Mouse (Mus musculus) embryonic facial prominence, embryonic 11.5 days (tissue): Measurements from ENCODE around the gene Fbxl14. TPM values are rescaled to one million over a fixed set of nuclear protein-coding genes. Genes with fewer than 3 reads are reported as not detected.
A peak's percentile ranks its signal among the peaks of the same experiment; 100 is the strongest.

Experiments
- ATAC-seq: fragments of 200-750 bp; cut with Nextera tagmentation; replicated peaks from 2 replicates; pipeline ENCODE4 v1.8.0; 2017; ENCODE audit warnings: low read depth; ENCODE audit not compliant: insufficient number of reproducible peaks, low FRiP score, low TSS enrichment
- DNase-seq: peaks from one replicate; pipeline ENCODE4 v3.0.0-alpha.2; 2015; ENCODE audit warnings: low spot score
- H3K27ac ChIP-seq: fragments of 300-500 bp; sonication (generic); replicated peaks from 2 replicates; pipeline ENCODE4 v1.5.1; 2014; ENCODE audit warnings: mild to moderate bottlenecking, low read depth, low read length, control low read depth
- H3K27me3 ChIP-seq: fragments of 300-500 bp; sonication (generic); 2 replicates; pipeline ENCODE4 v1.6.1; 2014; ENCODE audit warnings: mild to moderate bottlenecking, low read length, moderate library complexity, mixed read lengths; ENCODE audit not compliant: control insufficient read depth, insufficient read depth
- H3K36me3 ChIP-seq: fragments of 300-500 bp; sonication (generic); replicated peaks from 2 replicates; pipeline ENCODE4 v1.6.1; 2014; ENCODE audit warnings: low read depth, mild to moderate bottlenecking, low read length, moderate library complexity, mixed read lengths; ENCODE audit not compliant: control insufficient read depth, insufficient read depth
- H3K4me1 ChIP-seq: fragments of 300-500 bp; sonication (generic); 2 replicates; pipeline ENCODE4 v1.6.1; 2014; ENCODE audit warnings: low read length, mixed read lengths; ENCODE audit not compliant: control insufficient read depth, insufficient read depth
- H3K4me2 ChIP-seq: fragments of 300-500 bp; sonication (generic); 2 replicates; pipeline ENCODE4 v1.6.1; 2014; ENCODE audit warnings: low read depth, mild to moderate bottlenecking, control low read depth, low read length, moderate library complexity
- H3K4me3 ChIP-seq: fragments of 300-500 bp; sonication (generic); 2 replicates; pipeline ENCODE4 v1.5.1; 2014; ENCODE audit warnings: low read depth, low read length, control low read depth
- H3K9ac ChIP-seq: fragments of 300-500 bp; sonication (generic); replicated peaks from 2 replicates; pipeline ENCODE4 v1.6.1; 2014; ENCODE audit warnings: mild to moderate bottlenecking, control low read depth, low read length
- H3K9me3 ChIP-seq: fragments of 300-500 bp; sonication (generic); replicated peaks from 2 replicates; pipeline ENCODE4 v1.6.1; 2016; ENCODE audit warnings: mild to moderate bottlenecking, low read length, inconsistent platforms, mixed read lengths; ENCODE audit not compliant: control insufficient read depth
- WGBS: fragments of 180-500 bp; shearing (Covaris S2); extraction: QIAGEN DNeasy Blood & Tissue Kit; methylation state at CpG from one replicate; pipeline ENCODE4 v1.1.7; 2014; 5-methylcytosine and 5-hydroxymethylcytosine counted together
- polyA plus RNA-seq: library from polyadenylated mRNA; unstranded; fragments of >200 nt; fragmentation: Nextera tagmentation; extraction: Ambion mirVana; gene quantifications from 2 replicates; pipeline ENCODE4 v1.2.1, GENCODE M21; 2014

Gene Fbxl14
- polyA plus RNA-seq, 1 experiment from 2014 or later = 7.0 TPM

DNA sequence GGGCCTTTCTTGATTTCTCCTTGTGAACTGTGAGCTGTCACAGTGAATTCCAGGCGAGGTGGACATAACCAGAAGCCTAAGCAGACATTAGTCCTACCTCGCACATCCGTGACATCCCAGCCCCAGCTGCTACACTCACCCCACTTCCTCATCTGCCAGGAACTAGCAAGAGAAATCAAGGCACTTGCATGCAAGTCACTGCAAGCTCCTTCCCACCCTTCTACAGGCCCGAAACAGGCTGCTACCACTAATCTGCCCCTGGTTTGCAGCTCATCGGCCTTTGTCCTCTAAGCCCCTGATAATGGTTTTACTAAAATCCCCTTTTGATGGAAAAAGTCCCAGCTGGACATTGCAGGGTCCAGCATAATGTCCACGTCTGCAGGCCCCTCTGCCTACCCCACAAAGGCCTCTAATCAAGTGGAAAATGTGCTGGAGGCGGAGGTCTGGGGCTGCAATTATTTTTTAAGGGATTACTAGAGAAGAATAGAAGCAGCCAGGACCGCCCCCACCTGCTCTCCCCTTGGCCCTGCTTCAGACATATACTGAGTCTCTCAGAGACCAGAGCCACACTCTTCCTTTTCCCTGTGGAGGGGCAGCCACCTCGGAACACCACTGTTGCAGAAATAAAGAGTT lies 12.6 kb downstream of the Fbxl14 start:
- no peaks in the 10 kb centered on the region for H3K9me3 ChIP-seq
- H3K36me3 ChIP-seq = no peaks in the 10 kb centered on the region
- H3K4me2 ChIP-seq = no peak overlapping the region
- no peak for DNase-seq
- 35% methylated on average over 9 of the region's 9 CpGs for WGBS
- H3K27me3 ChIP-seq = no peaks in the 10 kb centered on the region
- no peak overlapping the region for H3K9ac ChIP-seq
- H3K4me1 ChIP-seq = peaks cover 9% of the 10 kb centered on the region
- H3K4me3 ChIP-seq = no peak overlapping the region
- ATAC-seq = peak; percentile 63; the same call in 1 of the 2 replicates
- H3K27ac ChIP-seq = no peak overlapping the region

DNA sequence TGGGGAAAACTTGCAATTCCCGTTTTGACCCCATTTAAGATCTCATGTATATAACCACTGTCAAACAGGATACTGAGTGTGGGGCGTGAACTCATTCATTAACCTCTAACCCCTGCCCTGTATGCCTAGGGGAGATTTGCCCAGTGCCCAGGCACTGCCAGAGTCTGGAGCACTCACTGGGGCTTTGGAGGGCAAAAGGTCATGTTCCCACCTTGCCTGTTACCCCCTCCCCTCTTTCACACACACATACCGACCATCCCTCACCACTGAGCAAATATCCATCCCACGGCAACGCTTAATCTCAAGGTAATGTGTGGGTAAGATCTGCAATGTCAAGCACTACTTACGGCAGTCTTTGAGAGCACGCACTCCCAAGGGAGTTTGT lies 13.2 kb downstream of the Fbxl14 start:
- ATAC-seq = 0 out of 2 replicates have a peak, but pooled peaks have one; percentile 30
- Histone ChIP-seq H3K4me1 (peaks cover 9% of the 10 kb centered on the region), H3K4me2 (no peak overlapping the region)

DNA sequence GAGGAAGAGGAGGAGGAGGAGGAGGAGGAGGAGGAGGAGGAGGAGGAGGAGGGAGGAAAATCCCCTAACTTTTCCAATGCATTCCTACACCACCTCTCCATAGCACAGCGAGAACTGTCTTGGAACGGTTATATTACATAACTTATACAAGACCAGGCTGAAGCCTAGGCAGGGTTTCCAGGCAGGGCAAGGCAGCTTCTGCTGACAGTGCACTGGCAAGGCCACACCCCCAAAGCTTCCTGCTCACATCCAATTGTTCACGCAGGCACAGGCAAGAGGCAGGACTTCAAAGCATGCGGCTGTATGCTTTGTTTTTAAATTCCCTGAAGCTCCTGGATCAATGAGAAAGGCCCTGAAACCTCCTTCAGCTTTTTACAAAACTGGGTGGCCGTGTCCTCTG lies 19.8 kb downstream of the Fbxl14 start:
- Histone ChIP-seq H3K4me2 (no peak overlapping the region), H3K9ac (no peak overlapping the region), H3K27me3 (no peaks in the 10 kb centered on the region), H3K4me1 (no peaks in the 10 kb centered on the region), H3K4me3 (no peak overlapping the region), H3K9me3 (no peaks in the 10 kb centered on the region), H3K27ac (no peak overlapping the region), H3K36me3 (no peaks in the 10 kb centered on the region)
- WGBS = 21% methylated on average over 5 of the region's 5 CpGs
- DNase-seq (peak; percentile 63), ATAC-seq (0 out of 2 replicates have a peak, but pooled peaks have one; percentile 48)

More for the DNA sequence above, 13.2 kb downstream of the Fbxl14 start:
- H3K27ac ChIP-seq = no peak overlapping the region
- no peak for DNase-seq
- 30% methylated on average over 7 of the region's 7 CpGs for WGBS
- H3K4me3 ChIP-seq = no peak overlapping the region
- H3K27me3 ChIP-seq = no peaks in the 10 kb centered on the region
- no peaks in the 10 kb centered on the region for H3K9me3 ChIP-seq
- H3K9ac ChIP-seq = no peak overlapping the region
- no peaks in the 10 kb centered on the region for H3K36me3 ChIP-seq

DNA sequence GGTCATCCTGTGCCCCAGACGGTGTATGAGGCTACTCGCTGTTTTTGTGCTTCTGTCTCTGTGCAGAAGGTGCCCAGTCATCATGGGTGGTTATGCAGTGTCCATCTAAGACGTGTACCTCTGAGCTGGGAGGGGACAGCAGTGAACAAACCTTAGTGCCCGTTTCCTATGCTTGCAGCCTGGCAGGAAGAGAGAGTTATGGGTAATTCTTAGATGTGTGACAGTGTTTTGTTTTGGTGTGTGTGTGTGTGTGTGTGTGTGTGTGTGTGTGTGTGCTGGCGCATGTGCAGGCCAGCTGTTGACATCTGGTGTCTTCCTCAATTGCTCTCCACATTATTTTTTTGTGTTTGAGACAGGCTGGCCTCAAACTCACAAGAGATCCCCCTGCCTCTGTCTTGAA lies 20.6 kb downstream of the Fbxl14 start:
- Histone ChIP-seq H3K9ac (no peak overlapping the region), H3K9me3 (no peaks in the 10 kb centered on the region), H3K27ac (no peak overlapping the region), H3K4me2 (no peak overlapping the region), H3K4me3 (no peak overlapping the region), H3K36me3 (no peaks in the 10 kb centered on the region), H3K4me1 (no peaks in the 10 kb centered on the region), H3K27me3 (no peaks in the 10 kb centered on the region)
- WGBS = 63% methylated on average over 5 of the region's 5 CpGs
- no peak for ATAC-seq
- no peak for DNase-seq

DNA sequence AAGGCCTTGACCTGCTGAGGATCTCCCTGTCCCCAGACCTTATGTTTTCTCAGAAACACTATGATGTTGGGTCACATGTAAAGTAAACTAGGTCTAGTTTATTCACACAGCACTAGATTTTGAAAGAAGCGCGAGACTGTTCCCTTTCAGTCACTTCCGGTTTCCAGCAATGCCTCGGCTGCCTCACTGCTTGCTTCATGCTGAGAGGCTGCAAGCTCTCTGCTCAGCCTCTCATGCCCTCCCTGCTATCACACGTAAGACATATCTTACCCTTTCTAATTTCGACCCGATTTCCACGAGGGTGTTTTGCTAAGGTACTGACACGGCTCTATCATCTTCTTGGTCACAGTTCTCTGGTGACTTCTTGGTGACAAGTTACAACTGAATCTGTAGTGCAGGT lies 22.6 kb downstream of the Fbxl14 start:
- no peak for DNase-seq
- WGBS = 53% methylated on average over 9 of the region's 9 CpGs
- Histone ChIP-seq H3K27ac (no peak overlapping the region), H3K36me3 (no peaks in the 10 kb centered on the region), H3K4me2 (no peak overlapping the region), H3K4me3 (no peak overlapping the region), H3K27me3 (no peaks in the 10 kb centered on the region), H3K4me1 (no peaks in the 10 kb centered on the region), H3K9ac (no peak overlapping the region), H3K9me3 (no peaks in the 10 kb centered on the region)
- ATAC-seq = no peak

DNA sequence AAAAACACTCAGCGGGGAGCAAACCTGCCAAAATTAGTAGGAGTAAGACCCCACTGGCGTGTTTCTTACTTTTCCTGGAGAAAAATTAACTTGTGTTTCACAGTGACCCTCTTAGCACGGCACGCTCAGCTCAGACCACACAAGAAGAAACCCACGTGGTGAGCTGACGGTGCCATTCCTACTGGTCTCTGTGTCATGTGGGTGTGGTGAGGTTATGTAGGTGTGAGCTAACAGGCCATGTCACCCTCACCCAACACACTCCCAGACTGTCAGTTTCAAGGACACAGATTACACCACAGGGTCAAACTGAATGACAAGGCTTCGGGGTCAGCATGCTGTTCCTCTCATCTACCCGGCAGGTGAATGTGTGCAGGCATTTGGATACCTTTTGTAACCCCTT lies 25.3 kb downstream of the Fbxl14 start:
- WGBS = 84% methylated on average over 8 of the region's 8 CpGs

DNA sequence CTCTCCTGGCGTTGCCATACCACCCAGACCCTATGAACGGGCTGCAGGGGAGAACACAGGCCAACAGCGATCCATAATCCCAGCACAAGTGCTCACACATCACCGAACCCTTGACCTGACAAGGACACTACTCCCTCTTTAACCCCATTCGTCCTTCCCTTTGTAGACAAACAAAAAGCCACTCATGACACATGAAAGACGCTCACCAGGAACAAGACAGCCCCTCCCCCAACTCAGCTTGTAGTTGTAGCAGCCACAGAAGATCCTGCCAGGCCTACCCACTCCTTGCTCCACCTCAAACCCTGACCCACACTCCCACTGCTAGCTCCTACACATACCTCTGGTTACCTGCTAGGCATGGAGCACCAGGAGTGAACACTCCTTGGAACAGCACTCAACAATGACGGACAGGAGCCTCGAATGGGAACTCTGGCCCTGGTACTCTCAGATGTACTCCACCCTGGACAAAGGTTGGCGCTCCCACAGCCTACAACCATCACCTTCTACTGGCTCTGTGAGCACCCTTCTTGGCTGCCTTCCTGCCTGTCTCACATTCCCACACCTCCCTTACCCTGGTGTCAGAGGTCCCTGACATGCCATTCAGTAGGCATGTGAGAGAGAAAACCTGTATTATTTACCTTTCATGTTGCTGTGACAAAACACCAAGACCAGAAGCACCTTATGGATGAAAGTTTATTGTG lies 26.2 kb downstream of the Fbxl14 start:
- WGBS = 73% methylated on average over 9 of the region's 9 CpGs
- Histone ChIP-seq H3K9ac (no peak overlapping the region), H3K27me3 (no peaks in the 10 kb centered on the region), H3K4me1 (no peaks in the 10 kb centered on the region), H3K9me3 (no peaks in the 10 kb centered on the region), H3K4me2 (no peak overlapping the region), H3K4me3 (no peak overlapping the region), H3K27ac (no peak overlapping the region), H3K36me3 (no peaks in the 10 kb centered on the region)
- ATAC-seq = no peak
- DNase-seq = no peak

More for the DNA sequence above, 25.3 kb downstream of the Fbxl14 start:
- Histone ChIP-seq H3K27ac (no peak overlapping the region), H3K4me3 (no peak overlapping the region), H3K4me1 (no peaks in the 10 kb centered on the region), H3K27me3 (no peaks in the 10 kb centered on the region), H3K9me3 (no peaks in the 10 kb centered on the region), H3K9ac (no peak overlapping the region), H3K36me3 (no peaks in the 10 kb centered on the region), H3K4me2 (no peak overlapping the region)
- ATAC-seq (no peak), DNase-seq (no peak)

DNA sequence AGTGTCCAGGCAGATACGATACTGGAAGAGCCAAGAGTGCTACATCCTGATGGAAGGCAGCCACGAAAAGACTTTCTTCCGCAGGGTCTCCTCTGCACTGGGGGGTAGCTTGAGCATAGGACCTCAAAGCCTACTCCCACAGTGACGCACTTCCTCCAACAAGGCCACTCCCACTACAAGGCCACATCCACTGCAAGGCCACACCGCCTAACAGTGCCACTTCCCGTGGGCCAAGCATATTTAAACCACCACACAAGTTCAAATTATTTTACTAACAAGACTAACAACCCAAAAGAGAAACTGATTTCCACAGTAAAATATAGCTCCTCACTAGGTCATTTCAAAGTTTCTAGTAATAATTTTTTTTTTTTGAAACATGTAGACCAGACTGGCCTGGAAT lies 28.8 kb downstream of the Fbxl14 start:
- H3K27ac ChIP-seq = no peak overlapping the region
- H3K4me1 ChIP-seq = no peaks in the 10 kb centered on the region
- DNase-seq (no peak), ATAC-seq (no peak)
- H3K9ac ChIP-seq = no peak overlapping the region
- H3K4me3 ChIP-seq = no peak overlapping the region
- WGBS = 89% methylated on average over 6 of the region's 6 CpGs
- no peaks in the 10 kb centered on the region for H3K9me3 ChIP-seq
- H3K27me3 ChIP-seq = no peaks in the 10 kb centered on the region
- no peaks in the 10 kb centered on the region for H3K36me3 ChIP-seq
- H3K4me2 ChIP-seq = no peak overlapping the region
